Mouse (Mus musculus) myocyte (in vitro differentiated cells): ENCODE results near the gene Higd1c. TPM values are rescaled to one million over a fixed set of nuclear protein-coding genes. Genes with fewer than 3 reads are reported as not detected.

Source experiments
- H3K27me3 ChIP-seq: one replicate; pipeline ENCODE4 v1.6.1; 2011; ENCODE audit not compliant: control insufficient read depth, insufficient read depth, insufficient read length
- H3K36me3 ChIP-seq: one replicate; pipeline ENCODE4 v1.6.1; 2011; ENCODE audit not compliant: control insufficient read depth, insufficient read depth
- H3K4me2 ChIP-seq: one replicate; pipeline ENCODE4 v1.6.1; 2011; ENCODE audit warnings: low read depth, control low read depth
- H3K4me3 ChIP-seq: one replicate; pipeline ENCODE4 v1.5.1; 2011; ENCODE audit warnings: mild to moderate bottlenecking, control low read depth, moderate library complexity
- H3K79me2 ChIP-seq: one replicate; pipeline ENCODE4 v1.6.1; 2011; ENCODE audit not compliant: control insufficient read depth, insufficient read depth
- H3ac ChIP-seq: one replicate; pipeline ENCODE4 v1.6.1; 2011; ENCODE audit not compliant: control insufficient read depth, insufficient read length
- CEBPB ChIP-seq: IDR thresholded peaks from 2 replicates; pipeline ENCODE4 v1.6.1; 2011; ENCODE audit warnings: mild to moderate bottlenecking, moderate library complexity; ENCODE audit not compliant: poor library complexity, insufficient read depth, severe bottlenecking
- E2F4 ChIP-seq: IDR thresholded peaks from one replicate; pipeline ENCODE4 v1.6.1; 2011; ENCODE audit warnings: mild to moderate bottlenecking, control low read depth, moderate library complexity; ENCODE audit not compliant: insufficient read depth
- MAX ChIP-seq: IDR thresholded peaks from one replicate; pipeline ENCODE4 v1.6.1; 2011; ENCODE audit warnings: low read depth, mild to moderate bottlenecking, control low read depth
- MYOD1 ChIP-seq, 3 experiments: IDR thresholded peaks; one replicate each; pipeline ENCODE4 v1.6.1; 2011; ENCODE audit warnings: control low read depth in 2 of 3, low read depth in 2 of 3, mild to moderate bottlenecking in 2 of 3, moderate library complexity in 1 of 3; ENCODE audit not compliant: insufficient read length in 2 of 3, control insufficient read depth in 1 of 3
- MYOG ChIP-seq, 3 experiments: IDR thresholded peaks; one replicate each; pipeline ENCODE4 v1.6.1; 2011; ENCODE audit warnings: control low read depth in 2 of 3, low read depth in 2 of 3, mild to moderate bottlenecking in 2 of 3; ENCODE audit not compliant: insufficient read length in 2 of 3, control insufficient read depth in 1 of 3, insufficient read depth in 1 of 3
- POLR2A ChIP-seq: IDR thresholded peaks from one replicate; pipeline ENCODE4 v1.6.1; 2011; ENCODE audit warnings: low read depth, mild to moderate bottlenecking, control low read depth, moderate library complexity; ENCODE audit not compliant: insufficient read length
- POLR2AphosphoS2 ChIP-seq: IDR thresholded peaks from one replicate; pipeline ENCODE4 v1.6.1; 2011; ENCODE audit warnings: low read depth, control low read depth; ENCODE audit not compliant: insufficient read length
- REST ChIP-seq: IDR thresholded peaks from one replicate; pipeline ENCODE4 v1.6.1; 2011; ENCODE audit warnings: mild to moderate bottlenecking, control low read depth, moderate library complexity; ENCODE audit not compliant: insufficient read depth, insufficient read length
- SRF ChIP-seq: IDR thresholded peaks from one replicate; pipeline ENCODE4 v1.6.1; 2011; ENCODE audit warnings: low read depth; ENCODE audit not compliant: control insufficient read depth, insufficient read length
- TCF12 ChIP-seq: IDR thresholded peaks from one replicate; pipeline ENCODE4 v1.6.1; 2011; ENCODE audit warnings: mild to moderate bottlenecking, control low read depth; ENCODE audit not compliant: poor library complexity, insufficient read depth, severe bottlenecking
- TCF3 ChIP-seq: IDR thresholded peaks from one replicate; pipeline ENCODE4 v1.6.1; 2011; ENCODE audit warnings: low read depth, control low read depth; ENCODE audit not compliant: insufficient read length
- USF1 ChIP-seq: IDR thresholded peaks from one replicate; pipeline ENCODE4 v1.6.1; 2011; ENCODE audit warnings: low read depth, mild to moderate bottlenecking, control low read depth, moderate library complexity
- polyA plus RNA-seq: library from polyadenylated mRNA; unstranded; fragments of >200 nt; fragmentation: generic; extraction: Trizol; gene quantifications from one replicate; pipeline ENCODE4 v1.2.1, GENCODE M21; 2012; ENCODE audit warnings: missing spikeins

The Higd1c gene
- polyA plus RNA-seq, 1 experiment: not detected

DNA sequence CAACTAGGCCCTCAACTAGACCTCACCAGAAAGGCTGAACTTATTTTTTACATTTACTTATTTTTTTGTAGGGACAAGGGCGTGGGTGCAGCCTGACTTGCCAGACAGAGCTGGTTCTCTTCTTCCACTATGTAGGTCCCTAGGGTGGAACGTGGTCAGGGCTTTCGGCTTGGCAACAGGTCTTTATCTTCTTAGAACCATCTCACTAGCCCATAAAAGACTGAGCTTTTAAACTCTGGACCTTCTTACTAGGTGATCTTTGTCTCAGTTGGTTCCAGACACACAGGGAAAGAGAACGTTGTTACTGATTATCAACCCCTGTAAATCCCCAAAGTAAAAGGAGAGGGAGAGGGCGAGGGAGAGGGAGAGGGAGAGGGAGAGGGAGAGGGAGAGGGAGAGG lies 49.0 kb downstream of the Higd1c start:
- H3ac ChIP-seq: no peak overlapping the region
- TF ChIP-seq CEBPB: no peak
- TF ChIP-seq MYOG (IDR thresholded peaks at IDR 0.05; ENCODE audit: control insufficient read depth in 1 of 3, insufficient read depth in 1 of 3, insufficient read length in 2 of 3, low read depth in 2 of 3): no peak
- TF ChIP-seq MAX: no peak
- no peak for TF ChIP-seq REST
- TF ChIP-seq SRF: no peak
- TF ChIP-seq POLR2A: no peak
- TF ChIP-seq USF1: no peak
- TF ChIP-seq TCF3: no peak
- no peak for TF ChIP-seq MYOD1 (IDR thresholded peaks at IDR 0.05; ENCODE audit: control insufficient read depth in 1 of 3, insufficient read length in 2 of 3, low read depth in 2 of 3)
- TF ChIP-seq POLR2AphosphoS2: no peak
- TF ChIP-seq E2F4: no peak
- TF ChIP-seq TCF12: no peak

DNA sequence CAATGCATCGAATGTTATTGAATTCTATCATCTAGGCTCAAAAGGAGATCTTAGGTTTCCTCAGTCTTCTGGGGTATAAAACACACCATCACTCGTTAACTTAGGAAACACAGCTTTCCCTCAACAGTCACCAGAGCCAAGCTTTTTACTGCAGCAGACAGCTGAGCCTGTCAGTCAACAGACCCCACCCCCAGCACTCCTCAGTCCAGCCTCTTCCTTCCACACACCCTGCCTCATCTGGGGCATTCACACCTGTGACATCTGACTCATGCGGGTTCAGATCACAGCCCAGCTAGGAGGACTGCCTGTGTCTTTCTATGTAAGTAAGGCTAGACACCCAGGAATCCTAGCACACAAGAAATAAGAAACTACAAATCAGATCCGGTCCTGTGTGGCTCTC lies 49.7 kb downstream of the Higd1c start:
- TF ChIP-seq MYOD1 (IDR thresholded peaks at IDR 0.05; ENCODE audit: control insufficient read depth in 1 of 3, insufficient read length in 2 of 3, low read depth in 2 of 3): peak; percentile 100
- TF ChIP-seq USF1: no peak
- no peak for TF ChIP-seq MAX
- peak; percentile 78 to 97 (median 97) for TF ChIP-seq MYOG (IDR thresholded peaks at IDR 0.05; ENCODE audit: control insufficient read depth in 1 of 3, insufficient read depth in 1 of 3, insufficient read length in 2 of 3, low read depth in 2 of 3)
- no peak for TF ChIP-seq CEBPB
- peak; percentile 90 for TF ChIP-seq TCF12
- no peak for TF ChIP-seq POLR2AphosphoS2
- peak; percentile 93 for TF ChIP-seq TCF3
- no peak overlapping the region for H3K4me3 ChIP-seq
- H3K4me2 ChIP-seq: peak overlapping the region; percentile 66
- no peaks in the 10 kb centered on the region for H3K27me3 ChIP-seq
- no peak overlapping the region for H3ac ChIP-seq
- H3K79me2 ChIP-seq: peaks cover 73% of the 10 kb centered on the region
- H3K36me3 ChIP-seq: no peaks in the 10 kb centered on the region

More for the DNA sequence above, 49.0 kb downstream of the Higd1c start:
- Histone ChIP-seq H3K4me3 (no peak overlapping the region), H3K36me3 (peaks cover 3% of the 10 kb centered on the region), H3K4me2 (peak overlapping the region; percentile 66), H3K79me2 (peaks cover 66% of the 10 kb centered on the region), H3K27me3 (no peaks in the 10 kb centered on the region)

DNA sequence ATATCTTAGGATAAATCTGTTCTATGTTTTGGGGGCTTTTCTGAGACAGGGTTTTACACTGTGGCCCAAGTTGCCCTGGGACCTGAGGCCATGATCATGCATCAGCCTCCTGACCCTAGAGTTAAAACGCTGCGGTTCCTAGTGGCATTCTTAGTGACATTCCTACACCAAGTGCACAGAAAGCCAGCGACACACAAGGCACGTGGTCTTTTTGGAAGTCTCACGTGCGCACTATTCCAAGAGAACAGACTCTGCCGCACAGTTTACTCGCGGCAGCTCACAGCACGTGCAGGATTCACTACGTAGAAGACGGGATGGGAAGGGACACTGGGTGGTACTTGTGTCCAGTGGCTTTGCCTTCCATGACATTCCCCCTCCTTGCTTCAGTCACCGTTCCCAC lies 50.6 kb downstream of the Higd1c start:
- no peak for TF ChIP-seq POLR2A
- no peak for TF ChIP-seq E2F4
- H3K79me2 ChIP-seq: peaks cover 80% of the 10 kb centered on the region

DNA sequence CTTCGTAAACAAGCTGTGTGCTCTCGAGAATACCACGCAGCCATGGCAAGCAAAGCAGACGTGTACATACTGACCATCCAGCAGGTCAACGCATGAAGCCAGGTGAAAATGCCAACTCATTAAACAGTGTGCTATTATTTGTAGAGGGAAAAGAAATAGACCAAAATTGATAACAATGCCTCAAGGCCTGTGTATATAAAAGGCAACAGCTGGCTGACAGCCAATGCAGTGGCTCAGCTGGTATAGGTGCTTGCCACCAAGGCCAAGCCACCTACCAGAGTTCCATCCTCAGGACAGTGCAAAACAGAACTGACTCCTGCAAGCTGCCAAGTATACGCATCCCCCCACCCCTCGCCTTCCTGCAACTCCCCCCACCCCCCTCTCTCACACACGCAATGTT lies 51.3 kb downstream of the Higd1c start:
- no peaks in the 10 kb centered on the region for H3K27me3 ChIP-seq
- no peak overlapping the region for H3ac ChIP-seq
- TF ChIP-seq TCF12: no peak
- TF ChIP-seq MAX: no peak
- no peak for TF ChIP-seq REST
- TF ChIP-seq MYOG (IDR thresholded peaks at IDR 0.05; ENCODE audit: control insufficient read depth in 1 of 3, insufficient read depth in 1 of 3, insufficient read length in 2 of 3, low read depth in 2 of 3): no peak
- TF ChIP-seq SRF: no peak
- TF ChIP-seq USF1: no peak
- no peak for TF ChIP-seq MYOD1 (IDR thresholded peaks at IDR 0.05; ENCODE audit: control insufficient read depth in 1 of 3, insufficient read length in 2 of 3, low read depth in 2 of 3)
- TF ChIP-seq POLR2A: no peak
- no peak for TF ChIP-seq TCF3
- no peak for TF ChIP-seq POLR2AphosphoS2
- TF ChIP-seq CEBPB: no peak
- no peak for TF ChIP-seq E2F4
- H3K4me3 ChIP-seq: no peak overlapping the region
- H3K79me2 ChIP-seq: peaks cover 80% of the 10 kb centered on the region
- H3K4me2 ChIP-seq: no peak overlapping the region
- H3K36me3 ChIP-seq: no peaks in the 10 kb centered on the region

More for the DNA sequence above, 50.6 kb downstream of the Higd1c start:
- Histone ChIP-seq H3K4me3 (no peak overlapping the region), H3ac (no peak overlapping the region), H3K36me3 (no peaks in the 10 kb centered on the region), H3K4me2 (no peak overlapping the region), H3K27me3 (no peaks in the 10 kb centered on the region)

DNA sequence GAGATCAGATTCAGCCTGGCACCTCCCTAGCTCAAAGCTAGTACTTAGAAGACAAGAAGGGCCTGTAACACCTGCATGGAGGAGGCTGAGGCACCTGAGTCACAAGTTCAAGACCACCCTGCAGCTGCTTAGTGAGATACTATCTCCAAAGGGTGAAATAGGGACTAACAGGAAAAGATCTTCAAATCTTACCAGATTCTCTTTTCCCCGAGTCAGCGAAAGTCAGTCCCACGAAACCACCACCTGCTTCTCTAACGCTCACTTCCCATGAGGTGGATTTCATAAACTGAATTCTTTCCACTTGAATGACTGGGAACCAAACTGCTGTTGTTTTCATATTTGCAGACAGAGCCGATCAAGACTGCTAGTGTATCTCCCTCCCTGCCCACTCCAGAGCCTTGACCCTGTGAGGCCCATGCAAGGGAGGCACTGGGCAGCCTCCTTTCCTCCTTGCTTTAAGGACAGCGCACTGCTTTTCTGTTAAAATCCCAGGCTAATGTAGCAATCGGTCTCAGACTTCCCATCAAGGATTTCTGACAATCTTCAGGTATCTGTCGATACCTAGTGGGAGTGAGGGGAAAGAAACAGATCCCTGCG lies 53.6 kb downstream of the Higd1c start:
- Histone ChIP-seq H3K27me3 (no peaks in the 10 kb centered on the region), H3K36me3 (no peaks in the 10 kb centered on the region), H3K4me3 (no peak overlapping the region), H3K4me2 (no peak overlapping the region), H3K79me2 (peaks cover 73% of the 10 kb centered on the region), H3ac (no peak overlapping the region)
- TF ChIP-seq CEBPB (no peak), MAX (no peak), POLR2AphosphoS2 (no peak), REST (no peak), POLR2A (no peak), MYOD1 (IDR thresholded peaks at IDR 0.05; ENCODE audit: control insufficient read depth in 1 of 3, insufficient read length in 2 of 3, low read depth in 2 of 3) (no peak), MYOG (IDR thresholded peaks at IDR 0.05; ENCODE audit: control insufficient read depth in 1 of 3, insufficient read depth in 1 of 3, insufficient read length in 2 of 3, low read depth in 2 of 3) (no peak), SRF (no peak), E2F4 (no peak), USF1 (no peak), TCF3 (no peak), TCF12 (no peak)
